Mouse (Mus musculus) hindbrain, embryonic 16.5 days (tissue): ENCODE results near the gene Jmjd1c. TPM values are rescaled to one million over a fixed set of nuclear protein-coding genes. Genes with fewer than 3 reads are reported as not detected.

Experiments used
- ATAC-seq: fragments of 200-750 bp; cut with Nextera tagmentation; 2 replicates; pipeline ENCODE4 v1.8.0; 2017; ENCODE audit warnings: moderate TSS enrichment, moderate library complexity
- H3K27ac ChIP-seq: fragments of 300-500 bp; sonication (generic); 2 replicates; pipeline ENCODE4 v1.5.1; 2014; ENCODE audit warnings: low read depth, mild to moderate bottlenecking, control low read depth, low read length, moderate library complexity
- H3K27me3 ChIP-seq: fragments of 300-500 bp; sonication (generic); replicated peaks from 2 replicates; pipeline ENCODE4 v1.6.1; 2014; ENCODE audit warnings: low read length; ENCODE audit not compliant: control insufficient read depth, insufficient read depth
- H3K36me3 ChIP-seq: fragments of 300-500 bp; sonication (generic); 2 replicates; pipeline ENCODE4 v1.6.1; 2014; ENCODE audit warnings: mild to moderate bottlenecking, low read length, moderate library complexity, mixed read lengths; ENCODE audit not compliant: control insufficient read depth, insufficient read depth
- H3K4me1 ChIP-seq: fragments of 300-500 bp; sonication (generic); 2 replicates; pipeline ENCODE4 v1.6.1; 2014; ENCODE audit warnings: low read depth, low read length; ENCODE audit not compliant: control insufficient read depth, insufficient read depth
- H3K4me2 ChIP-seq: fragments of 300-500 bp; sonication (generic); 2 replicates; pipeline ENCODE4 v1.6.1; 2014; ENCODE audit warnings: mild to moderate bottlenecking, low read length, control low read depth, moderate library complexity
- H3K4me3 ChIP-seq: fragments of 300-500 bp; sonication (generic); 2 replicates; pipeline ENCODE4 v1.5.1; 2014; ENCODE audit warnings: mild to moderate bottlenecking, low read length, control low read depth, moderate library complexity
- H3K9ac ChIP-seq: fragments of 300-500 bp; sonication (generic); 2 replicates; pipeline ENCODE4 v1.6.1; 2014; ENCODE audit warnings: low read depth, mild to moderate bottlenecking, control low read depth, low read length, moderate library complexity
- H3K9me3 ChIP-seq: fragments of 300-500 bp; sonication (generic); 2 replicates; pipeline ENCODE4 v1.6.1; 2014; ENCODE audit warnings: mild to moderate bottlenecking, low read length, moderate library complexity; ENCODE audit not compliant: control insufficient read depth
- WGBS: fragments of 180-500 bp; shearing (Covaris S2); extraction: QIAGEN DNeasy Blood & Tissue Kit; methylation state at CpG from one replicate; pipeline ENCODE4 v1.1.7; 2014; 5-methylcytosine and 5-hydroxymethylcytosine counted together
- polyA plus RNA-seq: library from polyadenylated mRNA; unstranded; fragments of >200 nt; fragmentation: Nextera tagmentation; extraction: Ambion mirVana; gene quantifications from 2 replicates; pipeline ENCODE4 v1.2.1, GENCODE M21; 2015

The Jmjd1c gene
- polyA plus RNA-seq, 1 experiment from 2014 or later: 33.4 TPM

DNA sequence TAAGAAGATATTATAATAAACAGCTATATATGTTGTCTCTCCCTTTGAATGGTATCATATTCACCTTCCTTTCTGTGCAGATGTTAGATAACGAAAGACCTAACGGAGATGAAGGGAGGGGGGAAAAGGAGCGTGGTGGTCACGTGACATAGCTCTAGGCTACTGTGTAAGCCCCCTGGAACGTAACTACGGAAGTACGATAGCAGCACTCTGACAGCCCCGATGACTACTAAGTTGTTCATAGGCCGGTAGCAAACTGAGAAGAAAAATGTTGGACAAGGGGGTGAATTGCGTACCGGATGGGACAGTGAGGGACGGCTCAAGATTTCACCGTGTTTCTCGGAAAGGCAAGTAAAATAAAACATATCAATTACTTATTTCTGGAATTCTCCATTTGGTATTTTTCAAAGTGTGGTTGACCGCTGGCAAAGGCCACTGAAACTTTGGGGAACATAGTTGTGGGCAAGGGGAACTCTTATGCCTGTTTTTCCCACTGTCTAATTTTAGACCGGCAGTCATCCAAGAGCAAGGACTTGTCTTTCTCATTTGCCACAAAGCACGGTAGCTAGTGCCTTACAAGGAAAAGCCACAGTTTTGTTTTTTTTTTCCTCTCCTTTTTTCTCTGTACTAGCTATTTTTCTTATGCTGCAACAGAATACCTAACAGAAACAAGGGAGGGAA, 201.4 kb downstream of the Jmjd1c start:
- no peaks in the 10 kb centered on the region for H3K36me3 ChIP-seq
- 89% methylated on average over 17 of the region's 17 CpGs for WGBS
- H3K27ac ChIP-seq: no peak overlapping the region
- no peaks in the 10 kb centered on the region for H3K9me3 ChIP-seq
- H3K9ac ChIP-seq: no peak overlapping the region
- no peak for ATAC-seq
- H3K4me1 ChIP-seq: no peaks in the 10 kb centered on the region
- H3K4me3 ChIP-seq: no peak overlapping the region
- no peaks in the 10 kb centered on the region for H3K27me3 ChIP-seq
- H3K4me2 ChIP-seq: no peak overlapping the region

DNA sequence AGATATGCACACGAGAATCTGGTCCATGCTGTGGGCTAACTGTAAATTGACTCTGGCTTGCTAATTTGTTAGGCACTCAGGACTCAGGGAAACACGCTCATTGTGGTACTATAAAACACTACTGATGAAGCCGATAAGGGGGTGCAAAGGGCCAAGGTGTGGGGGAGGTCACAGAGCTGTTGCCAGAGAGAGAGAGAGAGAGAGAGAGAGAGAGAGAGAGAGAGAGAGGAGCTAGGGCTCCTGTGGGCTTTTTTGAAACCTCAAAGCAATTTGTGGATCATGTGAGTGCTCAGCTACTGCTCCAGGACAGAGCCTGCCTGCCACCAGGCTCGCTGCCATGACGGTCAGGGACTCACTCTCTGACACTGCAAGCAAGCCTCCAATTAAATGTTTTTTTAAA, 202.9 kb downstream of the Jmjd1c start:
- no peak overlapping the region for H3K9ac ChIP-seq
- H3K27me3 ChIP-seq: no peaks in the 10 kb centered on the region
- no peak overlapping the region for H3K27ac ChIP-seq
- no peaks in the 10 kb centered on the region for H3K4me1 ChIP-seq
- no peaks in the 10 kb centered on the region for H3K9me3 ChIP-seq
- no peak overlapping the region for H3K4me3 ChIP-seq
- no peak for ATAC-seq
- 59% methylated on average over 5 of the region's 5 CpGs for WGBS
- H3K36me3 ChIP-seq: no peaks in the 10 kb centered on the region
- H3K4me2 ChIP-seq: no peak overlapping the region

DNA sequence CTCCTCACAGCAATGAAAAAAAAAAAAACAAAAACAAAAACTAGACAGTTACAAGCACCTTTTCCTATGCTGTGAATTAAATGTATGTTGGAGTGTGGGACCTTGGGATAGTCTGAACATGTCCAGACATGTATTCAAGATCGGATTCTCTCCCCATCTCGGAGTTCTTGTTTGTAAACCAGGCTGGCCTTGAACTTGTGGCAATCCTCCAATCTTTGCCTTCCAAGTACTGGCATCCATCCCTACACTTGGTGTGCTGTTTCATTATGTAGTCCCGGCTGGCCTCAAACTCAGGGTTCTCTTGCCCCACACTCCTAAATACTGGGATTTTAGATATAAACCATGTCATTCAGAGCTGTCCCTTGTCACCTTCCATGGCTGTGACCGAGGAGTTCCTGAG, 203.4 kb downstream of the Jmjd1c start:
- Histone ChIP-seq H3K9ac (no peak overlapping the region), H3K4me1 (no peaks in the 10 kb centered on the region), H3K4me3 (no peak overlapping the region), H3K4me2 (no peak overlapping the region), H3K36me3 (no peaks in the 10 kb centered on the region), H3K9me3 (no peaks in the 10 kb centered on the region), H3K27ac (no peak overlapping the region), H3K27me3 (no peaks in the 10 kb centered on the region)
- ATAC-seq: no peak
- 84% methylated on average over 4 of the region's 4 CpGs for WGBS

DNA sequence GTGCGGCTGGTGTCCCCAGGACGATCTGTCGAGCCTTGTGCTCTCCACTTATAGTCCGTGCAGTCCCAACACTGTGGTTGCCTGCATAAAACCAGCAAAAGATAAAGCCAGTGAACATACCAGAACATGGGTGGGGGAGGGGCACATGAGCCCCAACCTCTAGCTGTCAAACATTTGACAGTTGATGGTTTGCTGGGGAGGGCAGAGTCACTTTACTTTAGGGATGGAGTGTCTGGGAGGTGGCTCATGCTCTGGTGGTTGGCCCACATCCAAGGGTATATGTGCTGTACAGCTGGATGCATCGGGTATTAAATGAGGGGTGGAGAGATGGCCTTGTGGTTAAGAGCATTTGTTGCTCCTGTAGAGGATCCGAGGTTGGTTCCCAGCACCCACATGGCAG, 205.1 kb downstream of the Jmjd1c start:
- Histone ChIP-seq H3K4me3 (no peak overlapping the region), H3K36me3 (no peaks in the 10 kb centered on the region), H3K4me2 (no peak overlapping the region), H3K27me3 (no peaks in the 10 kb centered on the region), H3K27ac (no peak overlapping the region), H3K9ac (no peak overlapping the region), H3K9me3 (no peaks in the 10 kb centered on the region), H3K4me1 (no peaks in the 10 kb centered on the region)
- WGBS: 86% methylated on average over 6 of the region's 6 CpGs
- no peak for ATAC-seq

DNA sequence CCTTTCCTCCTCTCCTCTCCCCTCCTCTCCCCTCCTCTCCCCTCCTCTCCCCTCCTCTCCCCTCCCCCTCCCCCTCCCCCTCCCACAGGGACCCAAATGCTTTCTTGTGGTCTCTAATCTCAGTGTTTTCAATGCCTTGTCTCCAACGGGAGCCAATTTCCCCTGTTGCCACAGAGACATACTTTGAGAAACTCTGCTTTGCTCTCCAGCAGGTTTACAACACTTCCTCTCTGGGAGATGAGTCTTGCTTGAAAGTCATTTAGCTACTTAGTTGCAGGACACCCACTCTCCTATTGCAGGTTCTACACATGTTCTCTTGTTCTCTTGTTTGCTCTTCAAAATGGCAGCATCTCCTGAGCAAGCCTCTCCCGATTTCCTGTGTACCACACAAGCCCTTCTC, 206.4 kb downstream of the Jmjd1c start:
- WGBS: 50% methylated on average over 2 of the region's 2 CpGs

More for the DNA sequence above, 206.4 kb downstream of the Jmjd1c start:
- no peak overlapping the region for H3K9ac ChIP-seq
- no peaks in the 10 kb centered on the region for H3K27me3 ChIP-seq
- no peaks in the 10 kb centered on the region for H3K36me3 ChIP-seq
- no peak overlapping the region for H3K4me3 ChIP-seq
- no peak overlapping the region for H3K27ac ChIP-seq
- H3K9me3 ChIP-seq: no peaks in the 10 kb centered on the region
- no peak overlapping the region for H3K4me2 ChIP-seq
- H3K4me1 ChIP-seq: no peaks in the 10 kb centered on the region
- no peak for ATAC-seq

Other genes starting within 250 kb of the Jmjd1c start
- gene Reep3, start 820 bp downstream of the Jmjd1c start, polyA plus RNA-seq: 32.7 and 36.2 TPM in 2 replicates
- gene Nrbf2, start 189.2 kb downstream of the Jmjd1c start, polyA plus RNA-seq: 38.5 and 40.6 TPM in 2 replicates